Mouse (Mus musculus): ENCODE measurements around the gene Rbp4. TPM values are rescaled to one million over a fixed set of nuclear protein-coding genes. Genes with fewer than 3 reads are reported as not detected.

Gene Rbp4
- total RNA-seq (2021), result 1 to 10 TPM; 1.8 to 6.2 TPM

DNA sequence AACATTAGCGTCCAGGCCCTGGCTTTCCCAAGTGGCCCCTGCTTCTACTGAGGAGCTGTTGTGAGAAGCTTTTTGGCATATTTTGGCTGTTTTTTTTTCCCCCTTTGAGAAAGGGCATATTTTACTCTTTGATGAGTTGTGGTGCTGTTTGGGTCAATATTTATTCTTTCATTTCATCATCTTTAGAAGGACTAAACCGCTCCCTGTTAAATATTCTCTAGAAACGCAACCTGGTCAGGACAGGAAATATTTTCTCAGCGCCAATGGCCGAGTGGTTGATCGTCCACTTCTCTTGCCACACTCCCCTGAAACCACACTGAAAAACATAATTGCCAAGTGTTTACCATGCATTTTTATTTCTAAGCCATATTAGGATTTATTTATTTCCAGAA is at the start of gene Rbp4:
Gene Rbp4, minus strand, starts transcription at position 63 of the 392 bp plus-strand sequence.
- DNase-seq, result no peak
- intact Hi-C loops (cut with DNase I), result no loop called here

- DNase-seq, result no peak
- intact Hi-C loops (cut with DNase I), result no loop called here
These were observed 39.6 kb upstream of the Rbp4 start for GRCm38 (mm10) chr19:38164633-38165032.

- no peak for DNase-seq
- intact Hi-C loops (cut with DNase I), result no loop called here
These were observed 36.7 kb upstream of the Rbp4 start for GRCm38 (mm10) chr19:38161648-38162354.

DNA sequence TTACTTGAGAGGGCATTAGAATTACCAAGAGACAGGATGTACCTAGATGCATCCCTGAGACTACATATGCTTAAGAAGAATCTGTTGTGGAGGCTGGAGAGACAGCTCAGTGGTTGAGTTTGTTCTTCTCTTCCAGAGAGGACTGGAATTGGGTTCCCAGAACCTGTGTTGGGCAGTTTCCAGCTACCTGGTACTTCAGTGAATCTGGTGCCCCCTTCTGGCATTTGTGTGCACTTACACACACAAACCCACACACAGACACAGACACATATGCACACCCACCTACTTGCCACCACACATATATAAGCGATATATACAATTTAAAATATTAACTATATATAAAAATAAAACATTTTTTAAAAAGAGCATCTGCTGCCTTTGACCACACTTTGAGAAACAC is 31.2 kb upstream of the Rbp4 start:
- intact Hi-C loops (cut with DNase I), result no loop called here
- DNase-seq, result no peak

DNA sequence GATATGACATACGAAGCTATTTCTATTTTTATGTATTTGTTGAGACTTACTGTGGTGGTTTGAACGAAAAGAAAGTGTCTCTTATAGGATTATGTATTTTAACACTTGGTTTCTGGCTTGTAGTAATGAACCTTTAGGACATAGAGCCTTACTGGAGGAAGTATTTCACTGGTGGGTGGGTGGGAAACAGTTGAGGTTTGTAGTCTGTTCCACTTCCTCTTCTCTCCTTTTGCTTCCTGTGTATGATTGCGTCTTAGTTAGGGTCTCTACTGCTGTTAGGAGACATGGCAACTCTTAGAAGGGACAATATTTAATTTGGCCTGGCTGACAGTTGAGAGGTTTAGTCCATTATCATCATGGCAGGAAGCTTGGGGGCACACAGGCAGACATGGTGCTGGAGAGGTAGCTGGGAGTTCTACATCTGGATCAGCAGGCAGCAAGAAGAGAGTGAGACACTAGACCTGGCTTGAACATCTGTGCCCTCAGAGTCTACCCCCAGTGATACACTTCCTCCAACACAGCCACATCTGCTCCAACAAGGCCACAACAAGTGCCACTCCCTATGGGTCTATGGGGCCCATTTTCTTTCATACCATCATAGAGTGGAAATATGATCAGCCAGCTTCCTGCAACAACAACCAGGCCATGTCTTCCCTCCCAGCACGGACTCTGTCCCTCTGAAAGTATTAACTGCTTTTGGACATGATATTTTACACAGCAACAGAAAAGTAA is 18.6 kb upstream of the Rbp4 start:
- DNase-seq, result no peak
- intact Hi-C loops (cut with DNase I), result no loop called here

DNA sequence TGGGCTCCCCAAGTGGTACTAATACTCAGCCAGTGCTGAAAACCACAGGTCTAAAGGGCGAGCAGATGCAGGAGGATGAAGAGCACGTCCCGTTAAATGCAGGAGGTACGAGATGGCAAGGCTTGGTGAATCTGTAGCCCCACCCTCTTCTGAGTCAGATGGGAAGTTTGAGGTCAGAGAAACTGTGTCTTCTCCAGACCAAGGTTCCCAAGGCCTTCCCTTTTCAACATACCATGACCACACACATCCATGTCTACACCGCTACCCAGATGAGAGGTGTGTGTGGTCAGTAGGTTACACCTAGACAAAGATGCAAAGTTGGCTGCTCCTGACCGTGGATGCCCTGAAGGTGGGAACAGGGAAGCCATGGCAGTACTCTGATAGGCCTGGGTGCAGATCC is 9.7 kb upstream of the Rbp4 start:
- intact Hi-C loops (cut with DNase I), result no loop called here

GRCm38 (mm10) chr19:38133986-38134385 is 8.9 kb upstream of the Rbp4 start:
- intact Hi-C loops (cut with DNase I), result no loop called here
- no peak for DNase-seq

More for the DNA sequence above, 9.7 kb upstream of the Rbp4 start:
- no peak for DNase-seq

DNA sequence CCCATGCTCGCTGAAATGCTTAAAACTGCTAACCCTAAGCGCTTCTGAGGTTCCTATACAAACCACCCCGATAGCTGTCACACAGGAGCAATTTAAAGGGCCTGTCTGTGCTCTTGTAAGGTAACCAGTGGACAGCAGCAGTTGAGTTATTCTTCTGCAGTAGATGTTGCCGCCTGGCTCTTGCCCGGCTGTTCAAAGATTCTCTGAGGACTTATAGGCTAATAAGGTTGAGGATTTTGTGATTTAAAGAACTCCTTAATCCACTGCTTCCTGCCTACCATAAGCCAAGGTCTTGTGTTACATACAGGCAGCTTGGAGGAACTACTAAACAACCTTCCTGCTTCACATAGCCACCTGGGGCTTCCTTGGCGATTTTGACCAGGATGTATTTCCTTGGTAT is 7.4 kb upstream of the Rbp4 start, which contains the start of gene Pde6c:
Gene Pde6c, plus strand, starts transcription at position 301 of the 400 bp plus-strand sequence.
- intact Hi-C loops (cut with DNase I), result no loop called here
- no peak for DNase-seq

DNA sequence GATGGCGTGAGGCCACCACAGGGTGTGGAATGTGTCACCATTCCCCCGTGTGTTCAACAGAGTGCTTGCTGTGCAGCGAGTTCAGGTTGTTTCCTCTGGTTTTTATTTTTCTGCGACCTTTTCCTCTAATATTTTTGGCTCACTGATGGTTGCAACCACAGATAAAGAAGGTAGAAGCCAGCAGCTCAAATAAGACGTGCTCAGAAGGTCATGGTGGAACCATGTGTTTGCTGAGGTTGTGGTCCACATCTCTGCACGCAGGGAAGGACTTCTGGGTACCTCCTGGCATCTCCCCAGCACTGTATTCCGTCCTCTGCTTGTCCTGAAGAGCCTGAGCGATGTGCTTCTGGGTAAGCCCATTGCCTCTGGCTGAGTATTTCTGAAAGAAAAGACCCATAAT is 1.6 kb upstream of the Rbp4 start:
- no peak for DNase-seq
- intact Hi-C loops (cut with DNase I), result no loop called here

GRCm38 (mm10) chr19:38124401-38125218 is 471 bp downstream of the Rbp4 start:
- peak; percentile 44 to 48 for DNase-seq
- intact Hi-C loops (cut with DNase I), result no loop called here

- DNase-seq, result no peak
- intact Hi-C loops (cut with DNase I), result no loop called here
These were observed 1.2 kb downstream of the Rbp4 start for GRCm38 (mm10) chr19:38123921-38124320.

DNA sequence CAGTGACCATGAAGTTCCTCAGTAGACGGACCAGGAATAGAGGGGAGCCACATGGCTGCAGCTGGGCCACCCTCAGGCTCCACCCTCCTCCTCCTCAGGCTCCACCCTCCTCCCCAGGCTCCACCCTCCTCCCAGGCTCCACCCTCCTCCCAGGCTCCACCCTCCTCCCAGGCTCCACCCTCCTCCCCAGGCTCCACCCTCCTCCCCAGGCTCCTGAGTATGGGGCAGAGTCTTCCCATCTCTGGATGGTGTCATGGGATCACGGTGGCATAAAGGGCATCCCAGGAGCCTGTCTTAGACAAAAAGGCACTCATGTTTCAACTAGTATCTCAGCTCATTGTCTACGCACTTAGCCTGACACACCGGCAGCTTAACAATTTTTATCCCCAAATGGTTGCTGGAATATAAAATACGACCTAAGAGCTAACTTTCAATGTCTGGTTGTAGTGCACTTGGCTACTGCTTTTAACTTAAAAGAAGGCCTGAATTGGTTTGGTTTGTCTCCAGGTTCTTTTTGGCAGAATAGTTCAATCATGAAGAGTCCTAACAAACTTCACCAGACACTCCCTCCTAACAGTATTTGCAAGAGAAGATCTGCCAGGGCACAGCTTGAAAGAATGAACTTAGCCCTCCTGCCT is 4.8 kb downstream of the Rbp4 start:
- no peak for DNase-seq
- intact Hi-C loops (cut with DNase I), result no loop called here

GRCm38 (mm10) chr19:38114834-38115491 is 10.1 kb downstream of the Rbp4 start:
- DNase-seq, result no peak
- intact Hi-C loops (cut with DNase I), result no loop called here

DNA sequence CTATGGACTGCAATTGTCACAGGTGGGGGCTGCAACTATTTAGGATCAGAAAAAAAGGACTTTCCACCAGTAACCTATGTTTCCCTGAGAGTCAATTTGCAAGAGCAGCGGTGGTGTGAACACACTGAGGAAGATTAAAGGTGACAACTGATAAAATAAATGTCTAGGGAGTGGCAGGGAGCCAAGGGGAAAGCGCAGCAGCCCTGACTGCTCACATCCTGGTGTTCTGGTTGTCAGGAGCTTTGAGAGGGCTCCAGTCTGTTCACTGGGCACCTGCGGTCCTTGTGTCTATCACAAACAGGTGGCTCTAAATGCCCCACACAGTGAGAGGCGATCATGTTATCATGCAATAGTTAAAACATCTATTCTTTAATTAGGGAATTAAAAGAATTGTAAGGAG is 12.5 kb downstream of the Rbp4 start:
- DNase-seq, result no peak
- intact Hi-C loops (cut with DNase I), result no loop called here

DNA sequence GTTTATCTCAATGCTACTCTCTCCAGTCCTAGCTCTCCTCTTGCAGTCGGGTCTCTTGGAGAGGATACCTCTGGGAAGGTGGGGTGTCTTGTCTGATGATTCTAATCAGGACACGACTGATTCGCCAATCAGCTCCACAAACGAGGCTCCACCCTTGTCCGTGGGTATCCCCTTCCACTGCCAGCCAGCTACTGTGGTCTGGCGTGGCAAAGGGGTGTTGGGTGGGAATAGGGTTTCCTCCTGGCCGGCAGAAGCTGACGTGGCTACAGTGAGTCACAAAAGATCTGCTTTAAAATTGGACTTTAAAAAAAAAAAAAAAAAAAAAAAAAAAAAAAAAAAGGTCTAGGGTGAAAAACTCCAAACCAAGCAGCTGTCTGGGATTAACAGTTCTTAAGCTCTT is 14.0 kb downstream of the Rbp4 start:
- DNase-seq, result no peak
- intact Hi-C loops (cut with DNase I), result no loop called here

DNA sequence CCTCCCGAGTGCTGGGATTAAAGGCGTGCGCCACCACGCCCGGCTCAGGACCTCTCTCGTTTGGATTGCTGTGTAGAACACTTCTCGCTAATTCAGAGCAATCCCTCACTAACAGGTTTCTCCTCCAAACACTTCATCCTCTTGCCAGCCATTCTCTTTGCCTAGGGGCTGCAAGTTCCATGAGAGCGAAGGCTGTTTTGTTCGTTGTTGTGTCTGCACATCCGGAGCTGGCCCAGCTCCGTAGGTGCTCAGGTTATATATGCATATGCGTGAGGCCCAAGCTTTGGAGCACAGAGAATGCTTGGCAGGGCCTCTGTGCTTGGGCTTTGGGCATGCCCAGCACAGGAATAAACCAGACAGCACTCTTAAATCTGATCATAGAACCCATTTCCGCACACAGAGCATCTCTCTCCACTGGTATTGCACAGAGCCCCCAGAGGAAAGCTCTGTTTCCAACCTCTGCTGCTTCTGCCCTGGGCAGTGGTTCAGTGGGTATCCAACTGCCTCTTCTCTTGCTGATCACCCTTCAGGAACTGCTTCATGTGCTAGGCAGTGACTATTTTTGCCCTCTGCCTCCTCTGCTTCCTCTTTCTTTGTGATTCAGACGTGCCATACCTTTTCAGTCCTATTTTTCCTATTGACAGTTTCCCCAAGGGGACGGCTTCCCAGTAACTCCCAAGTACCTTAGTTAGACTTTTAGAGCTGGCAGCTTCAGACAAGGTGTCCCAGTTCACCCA is 15.4 kb downstream of the Rbp4 start:
- intact Hi-C loops (cut with DNase I), result no loop called here
- DNase-seq, result no peak

DNA sequence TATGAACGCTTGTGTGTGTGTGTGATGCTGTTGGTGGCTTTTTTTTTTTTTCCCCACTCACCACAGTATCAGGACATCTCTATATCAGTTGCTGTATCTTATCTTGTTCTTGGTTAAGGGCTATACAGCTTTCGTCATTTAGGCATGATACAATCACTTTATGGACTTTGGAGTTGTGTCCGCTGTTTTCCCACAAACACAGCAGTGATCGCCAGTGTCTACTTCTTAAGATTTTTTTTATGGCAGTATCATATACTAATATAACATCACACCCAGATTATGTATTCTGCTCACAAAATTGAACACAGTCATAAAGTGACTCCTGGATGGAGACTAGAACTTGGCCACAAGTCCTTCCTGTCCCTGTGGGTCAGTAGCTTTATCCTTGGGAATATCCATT is 17.2 kb downstream of the Rbp4 start:
- DNase-seq, result no peak
- intact Hi-C loops (cut with DNase I), result no loop called here

GRCm38 (mm10) chr19:38096858-38097758 is 28.0 kb downstream of the Rbp4 start, which contains the start of gene Ffar4:
Gene Ffar4 (plus strand): TSS chr19:38097071.
- no peak for DNase-seq
- intact Hi-C loops (cut with DNase I), result no loop called here

DNA sequence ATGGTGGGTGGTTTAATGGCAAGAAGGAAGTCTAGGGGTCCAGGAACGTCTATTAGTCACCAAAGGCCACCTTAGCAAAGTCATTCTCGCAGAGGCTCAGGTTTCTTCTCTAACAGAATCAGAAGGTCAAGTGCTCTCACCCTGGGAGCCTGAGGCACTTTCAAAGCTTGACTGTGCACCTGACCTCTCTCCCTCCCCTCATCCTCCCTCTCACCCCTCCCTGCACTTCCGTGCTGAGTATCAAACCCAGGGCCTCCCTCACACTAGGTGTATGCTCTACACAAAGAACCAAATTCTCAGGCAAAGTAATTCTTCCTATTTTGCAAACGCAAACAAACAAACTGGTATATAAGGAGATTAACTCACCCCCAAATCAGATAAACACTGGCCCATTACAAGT is 28.9 kb downstream of the Rbp4 start:
- no peak for DNase-seq
- intact Hi-C loops (cut with DNase I), result no loop called here

Data from heart, postnatal 10 days (tissue).